In the genomic region with DNA sequence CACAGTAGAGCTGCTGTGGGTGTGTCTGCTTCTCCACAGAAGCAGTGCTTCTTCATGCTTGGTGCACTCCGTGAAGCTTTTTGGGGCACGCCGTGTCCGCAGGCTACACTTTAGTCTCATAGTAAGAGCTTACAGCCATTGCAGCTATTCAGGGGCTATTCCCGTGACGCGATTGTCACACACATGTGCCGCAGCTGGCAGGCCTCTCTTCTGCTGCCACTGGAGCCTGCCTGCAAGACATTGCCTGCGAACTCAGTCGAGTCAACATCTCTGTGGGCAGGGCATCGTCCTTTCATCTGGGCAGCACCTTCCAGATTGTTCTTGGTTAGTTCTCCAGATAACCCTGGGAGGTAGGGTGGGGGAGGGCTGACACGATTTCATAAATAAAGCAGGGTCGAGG, we compare ENCODE assay signal across 17 mouse cellular contexts. TPM values are rescaled to one million over a fixed set of nuclear protein-coding genes. Genes with fewer than 3 reads are reported as not detected.
DNase-seq lines count a peak whose midpoint lies in the region; ATAC-seq and TF ChIP-seq lines count a peak whose summit lies in the region.
"Had no signal": no experiment of that assay in that cellular context is flagged by ENCODE, and none has a peak within 500 bp of the region (broad histone marks: within the 10 kb centered on the region; RNA-seq: fewer than 3 reads in every experiment).

No protein-coding gene starts in this region.

- TF ChIP-seq CTCF in olfactory bulb, adult 2 months (IDR thresholded peaks at IDR 0.05; ENCODE audit: insufficient read depth, low read depth, low read length): no peak

- WGBS in heart, embryonic 11.5 days (ENCODE audit: insufficient replicate concordance): 73% methylated on average over 13 of the region's 13 CpGs
- WGBS in lung, embryonic 16.5 days: 66% methylated on average over 13 of the region's 13 CpGs
- WGBS in heart, embryonic 16.5 days: 64% methylated on average over 13 of the region's 13 CpGs
- 54% methylated on average over 13 of the region's 13 CpGs for WGBS in olfactory bulb, adult 2 months

- H3K27ac ChIP-seq in heart, embryonic 11.5 days (ENCODE audit: low read depth, low read length): peak overlapping the region; percentile 4; the same call in 1 of the 2 replicates
- H3K27ac ChIP-seq in lung, embryonic 16.5 days (ENCODE audit: low read length): peak overlapping the region; percentile 12; the same call in 1 of the 2 replicates
- H3K27ac ChIP-seq in heart, embryonic 16.5 days (ENCODE audit: low read length): peak overlapping the region; percentile 75
- H3K27ac ChIP-seq in olfactory bulb, adult 2 months (ENCODE audit: insufficient read depth, low read depth, low read length): peak overlapping the region; percentile 47
- H3K27ac ChIP-seq: hindbrain, embryonic 12.5 days; liver, embryonic 15.5 days; macrophage; neural tube, embryonic 12.5 days had no signal

- H3K4me1 ChIP-seq in heart, embryonic 11.5 days (ENCODE audit: control insufficient read depth, insufficient read depth, low read length): peaks cover 49% of the 10 kb centered on the region
- H3K4me1 ChIP-seq in lung, embryonic 16.5 days (replicated peaks; ENCODE audit: control insufficient read depth, insufficient read depth, low read length): peaks cover 28% of the 10 kb centered on the region
- H3K4me1 ChIP-seq in heart, embryonic 16.5 days (ENCODE audit: control insufficient read depth, insufficient read depth, low read length): peaks cover 50% of the 10 kb centered on the region
- peaks cover 35% of the 10 kb centered on the region for H3K4me1 ChIP-seq in olfactory bulb, adult 2 months (ENCODE audit: control insufficient read depth, insufficient read depth, low read length)

- no peak overlapping the region for H3K4me2 ChIP-seq in heart, embryonic 11.5 days
- H3K4me2 ChIP-seq in lung, embryonic 16.5 days (ENCODE audit: low read depth, low read length): peak overlapping the region; percentile 99; the same call in 1 of the 2 replicates
- H3K4me2 ChIP-seq in heart, embryonic 16.5 days (ENCODE audit: low read depth, low read length): 0 out of 2 replicates have a peak overlapping the region, but pooled peaks have one; percentile 94
- H3K4me2 ChIP-seq: hindbrain, embryonic 12.5 days; liver, embryonic 15.5 days; midbrain, embryonic 11.5 days; neural tube, embryonic 12.5 days had no signal

- H3K27me3 ChIP-seq in heart, embryonic 11.5 days (ENCODE audit: control insufficient read depth, insufficient read depth, low read length): no peaks in the 10 kb centered on the region
- H3K27me3 ChIP-seq in lung, embryonic 16.5 days (ENCODE audit: control insufficient read depth, insufficient read depth, low read depth, low read length): no peaks in the 10 kb centered on the region
- H3K27me3 ChIP-seq in heart, embryonic 16.5 days (ENCODE audit: control insufficient read depth, insufficient read depth, low read length): no peaks in the 10 kb centered on the region
- H3K27me3 ChIP-seq: hindbrain, embryonic 12.5 days; neural tube, embryonic 12.5 days had no signal

- TF ChIP-seq POLR2A in olfactory bulb, adult 2 months (IDR thresholded peaks at IDR 0.05; ENCODE audit: insufficient read depth, low read depth, low read length): no peak

- no peaks in the 10 kb centered on the region; the same call in 1 of the 2 replicates for H3K9me3 ChIP-seq in heart, embryonic 11.5 days (replicated peaks; ENCODE audit: control insufficient read depth, low read length)
- H3K9me3 ChIP-seq in lung, embryonic 16.5 days (ENCODE audit: control insufficient read depth, low read length): no peaks in the 10 kb centered on the region
- no peaks in the 10 kb centered on the region for H3K9me3 ChIP-seq in heart, embryonic 16.5 days (replicated peaks; ENCODE audit: control insufficient read depth, low read length)
- H3K9me3 ChIP-seq: liver, embryonic 15.5 days; neural tube, embryonic 12.5 days had no signal

- no peak overlapping the region for H3K4me3 ChIP-seq in heart, embryonic 11.5 days (ENCODE audit: low read depth, low read length)
- H3K4me3 ChIP-seq in lung, embryonic 16.5 days (ENCODE audit: low read length): peak overlapping the region; percentile 16
- H3K4me3 ChIP-seq in heart, embryonic 16.5 days (ENCODE audit: low read length): no peak overlapping the region
- H3K4me3 ChIP-seq in olfactory bulb, adult 2 months (ENCODE audit: insufficient read depth, low read depth, low read length): peak overlapping the region; percentile 28
- H3K4me3 ChIP-seq: hindbrain, embryonic 12.5 days; layer of hippocampus, adult 2 months; liver, embryonic 15.5 days; neural tube, embryonic 12.5 days had no signal

- no peak overlapping the region for H3K9ac ChIP-seq in heart, embryonic 11.5 days (ENCODE audit: low read depth, low read length)
- H3K9ac ChIP-seq in lung, embryonic 16.5 days (ENCODE audit: low read length): no peak overlapping the region
- H3K9ac ChIP-seq in heart, embryonic 16.5 days (ENCODE audit: low read length): no peak overlapping the region
- H3K9ac ChIP-seq: hindbrain, embryonic 12.5 days; liver, embryonic 15.5 days; neural tube, embryonic 12.5 days had no signal

- no peak for ATAC-seq in heart, embryonic 11.5 days (replicated peaks; ENCODE audit: insufficient number of reproducible peaks, low FRiP score, low TSS enrichment)
- no peak for ATAC-seq in lung, embryonic 16.5 days (ENCODE audit: low read depth)
- no peak for ATAC-seq in heart, embryonic 16.5 days (replicated peaks; ENCODE audit: extremely low read depth, insufficient read depth, low FRiP score)

- no peak for DNase-seq in heart, postnatal 36 days
- DNase-seq in lung, adult 18-20 months: no peak
- no peak for DNase-seq in kidney, adult 11 months
- DNase-seq: adrenal gland, postnatal 25 days; B cell, adult 2 months; cerebellum, adult 8-10 months; kidney, postnatal 10 days had no signal

- H3K36me3 ChIP-seq in heart, embryonic 11.5 days (ENCODE audit: control insufficient read depth, insufficient read depth, low read length): peaks cover 13% of the 10 kb centered on the region
- H3K36me3 ChIP-seq in lung, embryonic 16.5 days (ENCODE audit: control insufficient read depth, insufficient read depth, low read length): peaks cover 27% of the 10 kb centered on the region
- H3K36me3 ChIP-seq in heart, embryonic 16.5 days (ENCODE audit: control insufficient read depth, insufficient read depth): peaks cover 31% of the 10 kb centered on the region

- intact Hi-C loops in heart, postnatal 36 days (cut with DNase I): loop anchor here (5.0 kb wide), 3 partner anchors 63 to 192 kb away; no protein-coding TSS in a partner anchor

RNA-seq across cellular contexts. Expression of gene Rasl11b, which starts 4.7 kb away (rescaled TPM):
- polyA plus RNA-seq in heart, embryonic 11.5 days (2014; fragmentation: Nextera tagmentation; extraction: Ambion mirVana): 75.9 and 87.0 TPM in 2 replicates
- 10 to 100 TPM; 29.9 to 44.8 TPM for total RNA-seq in heart, postnatal 36 days (2021)
- polyA plus RNA-seq in lung, embryonic 16.5 days (2015; fragmentation: Nextera tagmentation; extraction: Ambion mirVana): 182 and 188 TPM in 2 replicates
- 101 and 112 TPM in 2 replicates for polyA plus RNA-seq in heart, embryonic 16.5 days (2015; fragmentation: Nextera tagmentation; extraction: Ambion mirVana)
- not detected in 2 replicates for polyA plus RNA-seq in olfactory bulb, adult 2 months (2012; ENCODE audit: insufficient read depth, insufficient read length, low replicate concordance, missing spikeins)
- polyA plus RNA-seq: macrophage had no signal

Comparison
In these comparisons a context has a peak if more than half of its experiments do, and no peak if none do; other contexts are left out.
1. H3K27ac ChIP-seq: peak in every context shown above with its lines; median percentile 75 in heart, embryonic 16.5 days; 47 in olfactory bulb, adult 2 months; 12 in lung, embryonic 16.5 days; 4 in heart, embryonic 11.5 days.
2. H3K4me3 ChIP-seq: peak in lung, embryonic 16.5 days (single experiment) and olfactory bulb, adult 2 months (single experiment); none in heart, embryonic 11.5 days (single experiment) and heart, embryonic 16.5 days (single experiment).